ENCODE assay signal across 24 mouse cellular contexts in genomic region chr5:116892877-116893276, GRCm38 (mm10).
A peak's percentile ranks its signal among the peaks of the same experiment; 100 is the strongest.
DNase-seq lines count a peak whose midpoint lies in the region; ATAC-seq lines count a peak whose summit lies in the region.
"Had no signal": no experiment of that assay in that cellular context is flagged by ENCODE, and none has a peak within 500 bp of the region (broad histone marks: within the 10 kb centered on the region; RNA-seq: fewer than 3 reads in every experiment).

No protein-coding gene starts in this region.

- H3K27ac ChIP-seq in hindbrain, embryonic 14.5 days: 0 out of 2 replicates have a peak overlapping the region, but pooled peaks have one; percentile 12
- no peak overlapping the region for H3K27ac ChIP-seq in hindbrain, embryonic 11.5 days (ENCODE audit: low read depth, low read length)
- H3K27ac ChIP-seq: embryonic facial prominence, embryonic 12.5 days; embryonic facial prominence, embryonic 15.5 days; forebrain, embryonic 15.5 days; heart, adult 2 months; heart, embryonic 10.5 days; heart, embryonic 13.5 days; hindbrain, embryonic 15.5 days; intestine, embryonic 15.5 days had no signal

- H3K27me3 ChIP-seq in hindbrain, embryonic 14.5 days (ENCODE audit: control insufficient read depth, insufficient read depth, low read length): no peaks in the 10 kb centered on the region
- H3K27me3 ChIP-seq in hindbrain, embryonic 11.5 days (ENCODE audit: control insufficient read depth, insufficient read depth, low read length): no peaks in the 10 kb centered on the region
- H3K27me3 ChIP-seq: embryonic facial prominence, embryonic 12.5 days; embryonic facial prominence, embryonic 15.5 days; forebrain, embryonic 15.5 days; heart, embryonic 13.5 days; hindbrain, embryonic 15.5 days; intestine, embryonic 15.5 days had no signal

- 69% methylated on average over 13 of the region's 13 CpGs for WGBS in hindbrain, embryonic 14.5 days
- 83% methylated on average over 13 of the region's 13 CpGs for WGBS in hindbrain, embryonic 11.5 days

- DNase-seq in hindbrain, embryonic 14.5 days (ENCODE audit: low spot score): no peak
- no peak for DNase-seq in hindbrain, embryonic 11.5 days (ENCODE audit: low spot score)
- peak; percentile 46 to 54 for DNase-seq in right cerebral cortex, adult 2 months (ENCODE audit: low spot score in 2 of 2)
- no peak for DNase-seq in right cerebral cortex, postnatal 14 days
- DNase-seq in brain, adult 2 months (ENCODE audit: low read depth, low spot score): peak; percentile 49
- no peak for DNase-seq in cerebellum, adult 9-10 months
- DNase-seq: adrenal gland, adult 8-10 months; adrenal gland, postnatal 25 days; cerebellum, adult 18-20 months; cerebellum, adult 9-11 months; cerebellum, postnatal 25 days; gastrocnemius, postnatal 10 days; gastrocnemius, postnatal 36 days; heart, adult 2 months; heart, postnatal 14 days had no signal

- no peaks in the 10 kb centered on the region for H3K36me3 ChIP-seq in hindbrain, embryonic 14.5 days (replicated peaks; ENCODE audit: control insufficient read depth, insufficient read depth)
- H3K36me3 ChIP-seq in hindbrain, embryonic 11.5 days (ENCODE audit: control insufficient read depth, insufficient read depth, low read length): no peaks in the 10 kb centered on the region
- H3K36me3 ChIP-seq: embryonic facial prominence, embryonic 12.5 days; embryonic facial prominence, embryonic 15.5 days; forebrain, embryonic 15.5 days; heart, embryonic 10.5 days; heart, embryonic 13.5 days; hindbrain, embryonic 15.5 days; intestine, embryonic 15.5 days had no signal

- no peak overlapping the region for H3K9ac ChIP-seq in hindbrain, embryonic 14.5 days
- H3K9ac ChIP-seq in hindbrain, embryonic 11.5 days (ENCODE audit: low read depth, low read length): no peak overlapping the region
- H3K9ac ChIP-seq: embryonic facial prominence, embryonic 12.5 days; embryonic facial prominence, embryonic 15.5 days; forebrain, embryonic 15.5 days; heart, embryonic 13.5 days; hindbrain, embryonic 15.5 days; intestine, embryonic 15.5 days had no signal

- peaks cover 5% of the 10 kb centered on the region; the same call in 1 of the 2 replicates for H3K4me1 ChIP-seq in hindbrain, embryonic 14.5 days (replicated peaks; ENCODE audit: control insufficient read depth, insufficient read depth, low read length)
- no peaks in the 10 kb centered on the region for H3K4me1 ChIP-seq in hindbrain, embryonic 11.5 days (replicated peaks; ENCODE audit: control insufficient read depth, insufficient read depth, low read length)
- H3K4me1 ChIP-seq: embryonic facial prominence, embryonic 12.5 days; embryonic facial prominence, embryonic 15.5 days; heart, embryonic 10.5 days; heart, embryonic 13.5 days; intestine, embryonic 15.5 days had no signal

- no peak for ATAC-seq in hindbrain, embryonic 14.5 days (ENCODE audit: low FRiP score)
- no peak for ATAC-seq in hindbrain, embryonic 11.5 days (ENCODE audit: low FRiP score)
- ATAC-seq: activated CD4-positive, CD25-positive, alpha-beta regulatory T cell, adult 4 months; CD4-positive, CD25-positive, alpha-beta regulatory T cell, adult 4 months; forebrain, embryonic 15.5 days; intestine, embryonic 15.5 days had no signal

- no peak overlapping the region for H3K4me3 ChIP-seq in hindbrain, embryonic 14.5 days (replicated peaks; ENCODE audit: low read length)
- no peak overlapping the region for H3K4me3 ChIP-seq in hindbrain, embryonic 11.5 days (ENCODE audit: low read depth, low read length)
- H3K4me3 ChIP-seq: embryonic facial prominence, embryonic 12.5 days; embryonic facial prominence, embryonic 15.5 days; forebrain, embryonic 15.5 days; heart, adult 2 months; heart, embryonic 10.5 days; heart, embryonic 13.5 days; hindbrain, embryonic 15.5 days; intestine, embryonic 15.5 days had no signal

- H3K9me3 ChIP-seq in hindbrain, embryonic 14.5 days (ENCODE audit: control insufficient read depth, low read length): no peaks in the 10 kb centered on the region
- no peaks in the 10 kb centered on the region for H3K9me3 ChIP-seq in hindbrain, embryonic 11.5 days (ENCODE audit: control insufficient read depth, low read length)
- H3K9me3 ChIP-seq: embryonic facial prominence, embryonic 12.5 days; embryonic facial prominence, embryonic 15.5 days; forebrain, embryonic 15.5 days; hindbrain, embryonic 15.5 days; intestine, embryonic 15.5 days had no signal

- H3K4me2 ChIP-seq in hindbrain, embryonic 14.5 days (replicated peaks): no peak overlapping the region
- no peak overlapping the region for H3K4me2 ChIP-seq in hindbrain, embryonic 11.5 days (replicated peaks; ENCODE audit: low read depth, low read length)
- H3K4me2 ChIP-seq: embryonic facial prominence, embryonic 12.5 days; embryonic facial prominence, embryonic 15.5 days; forebrain, embryonic 15.5 days; heart, embryonic 13.5 days; hindbrain, embryonic 15.5 days; intestine, embryonic 15.5 days had no signal

Comparison
In these comparisons a context has a peak if more than half of its experiments do, and no peak if none do; other contexts are left out.
1. DNase-seq: peak in right cerebral cortex, adult 2 months (2 of 2) and brain, adult 2 months (single experiment); none in hindbrain, embryonic 14.5 days (single experiment), hindbrain, embryonic 11.5 days (single experiment), right cerebral cortex, postnatal 14 days (single experiment) and cerebellum, adult 9-10 months (single experiment).